Mouse (Mus musculus) ES-E14 (cell line): Measurements from ENCODE around the gene Zfp692.

Source experiments
- CHD2 ChIP-seq: IDR thresholded peaks from 2 replicates; pipeline ENCODE4 v1.6.1; 2014; ENCODE audit warnings: mild to moderate bottlenecking, low read depth, low read length, inconsistent platforms
- HCFC1 ChIP-seq: IDR thresholded peaks from 2 replicates; pipeline ENCODE4 v1.6.1; 2012; ENCODE audit warnings: low read length, inconsistent platforms, borderline replicate concordance; ENCODE audit not compliant: insufficient read depth
- ZC3H11A ChIP-seq: IDR thresholded peaks from 2 replicates; pipeline ENCODE4 v1.6.1; 2012; ENCODE audit warnings: low read depth, mild to moderate bottlenecking, inconsistent platforms, low read length, borderline replicate concordance
- ZNF384 ChIP-seq: IDR thresholded peaks from 2 replicates; pipeline ENCODE4 v1.6.1; 2012; ENCODE audit warnings: low read depth, low read length, inconsistent platforms

DNA sequence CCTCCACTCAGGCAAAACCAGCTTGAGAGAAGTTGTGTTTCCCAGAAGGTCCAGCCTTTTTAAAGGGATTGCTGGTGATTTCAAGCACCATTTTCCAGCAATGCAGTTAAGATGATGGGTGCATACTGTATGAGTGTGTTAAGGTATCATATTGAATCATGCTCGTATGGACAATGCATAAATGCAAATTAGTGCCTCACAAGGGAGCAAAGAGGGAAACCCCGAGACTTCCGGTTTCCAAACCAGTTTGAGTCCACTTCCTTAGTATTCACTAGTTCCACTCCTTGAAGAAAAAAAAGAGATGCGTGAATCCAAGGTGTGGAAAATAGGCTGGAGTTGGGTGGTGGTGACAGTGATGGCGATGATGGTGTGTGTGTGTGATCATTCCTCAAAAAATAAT is 24.4 kb upstream of the Zfp692 start:
- no peak for TF ChIP-seq HCFC1
- TF ChIP-seq CHD2: no peak
- TF ChIP-seq ZC3H11A: no peak
- TF ChIP-seq ZNF384: no peak
